Mouse (Mus musculus) ovary, postnatal 14 days (tissue): ENCODE results near the gene Ap5m1.
"Not testable (repeated sequence)": the region's sequence is repeated elsewhere in the genome, so short reads cannot be mapped to it uniquely, and the experiment has no call there.

ENCODE experiments used
- DNase-seq: peaks from one replicate; pipeline ENCODE4 v3.0.0; 2022; ENCODE audit warnings: low spot score

Gene Ap5m1

GRCm38 (mm10) chr14:49065529-49066273 lies at the start of gene Ap5m1:
Ap5m1 (plus strand) TSS chr14:49066097.
- no peak for DNase-seq

DNA sequence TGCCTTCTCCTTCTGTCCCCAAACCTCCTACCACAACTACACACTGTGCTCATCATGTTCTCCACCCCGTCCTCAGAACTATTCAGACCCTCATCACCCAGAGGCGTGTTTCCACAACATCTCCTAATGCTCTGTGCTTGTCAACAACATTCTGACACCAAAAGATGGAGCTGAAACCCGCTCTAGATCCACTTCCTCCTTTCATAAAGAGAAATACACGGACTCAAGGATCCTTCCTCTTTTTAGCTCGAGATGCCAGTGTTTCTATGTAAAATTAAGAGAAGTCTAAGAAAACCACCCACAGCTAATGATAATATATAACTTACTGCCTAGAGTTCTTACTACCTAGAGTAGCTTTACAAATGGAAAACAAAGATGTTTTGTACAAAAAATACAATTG lies 46.1 kb upstream of the Ap5m1 start:
- DNase-seq = no peak

GRCm38 (mm10) chr14:49027040-49027778 lies 38.7 kb upstream of the Ap5m1 start:
- DNase-seq = no peak

- DNase-seq = no peak
Measured at GRCm38 (mm10) chr14:49027779-49028368, 38.0 kb upstream of the Ap5m1 start.

DNA sequence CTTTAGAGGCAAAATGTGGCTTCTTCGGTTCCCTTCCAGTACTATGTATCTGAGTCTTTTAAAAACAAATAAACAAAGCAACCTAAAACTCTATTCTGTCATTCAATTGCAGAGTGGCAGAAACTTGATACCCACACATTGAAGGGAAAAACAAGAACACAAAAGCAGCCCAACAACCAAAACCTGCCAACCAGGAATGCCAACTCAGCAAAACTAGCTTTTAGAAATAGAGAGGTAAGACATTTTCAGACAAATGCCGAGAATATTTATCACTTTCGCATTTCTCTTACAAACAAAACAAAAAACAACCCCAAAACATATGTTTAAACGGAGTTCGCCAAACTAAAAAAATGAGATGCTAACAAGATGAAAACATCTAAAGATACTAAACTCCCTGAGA lies 36.9 kb upstream of the Ap5m1 start:
- no peak for DNase-seq

DNA sequence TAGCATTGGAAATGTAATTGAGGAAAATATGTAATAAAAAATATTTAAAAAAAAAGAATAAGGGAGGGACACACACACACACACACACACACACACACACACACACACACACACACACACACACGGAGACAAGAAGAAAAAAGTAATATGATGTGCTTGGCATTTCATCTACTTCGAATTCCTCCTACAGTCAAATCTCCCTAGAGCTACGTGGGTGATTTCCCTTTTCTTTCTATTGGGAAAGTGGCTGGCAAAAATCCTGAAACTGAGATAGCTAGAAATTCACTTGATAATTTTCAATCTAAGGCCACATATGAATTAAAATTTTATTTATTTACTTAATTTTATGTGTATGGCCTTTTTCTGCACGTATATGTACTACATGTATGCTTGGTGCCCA lies 20.3 kb upstream of the Ap5m1 start:
- no peak for DNase-seq

DNA sequence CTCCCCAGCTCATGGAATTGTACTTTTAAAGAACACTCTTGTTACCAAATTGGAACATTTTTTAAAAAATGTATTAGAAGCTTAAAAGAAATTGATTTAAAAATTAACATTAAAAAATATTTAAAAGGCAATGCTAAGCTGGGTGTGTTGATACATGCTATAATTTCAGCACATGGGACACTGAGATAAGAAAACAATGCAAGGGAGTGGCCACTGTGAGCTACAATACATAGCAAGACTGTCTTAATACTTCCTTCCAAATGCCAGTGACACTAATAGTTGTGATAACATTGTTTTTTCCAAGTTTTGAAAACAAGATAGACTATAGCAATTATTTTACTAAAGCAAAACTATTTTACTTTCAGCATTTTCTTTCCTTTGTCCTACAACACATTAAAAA lies 16.4 kb upstream of the Ap5m1 start:
- DNase-seq = no peak

- no peak for DNase-seq
Measured at GRCm38 (mm10) chr14:49063838-49064237, 2.1 kb upstream of the Ap5m1 start.

- peak; percentile 94 for DNase-seq
Measured at GRCm38 (mm10) chr14:49066274-49066823, 452 bp downstream of the Ap5m1 start, which contains the start of gene Exoc5. Exoc5 (minus strand) TSS chr14:49066653.

DNA sequence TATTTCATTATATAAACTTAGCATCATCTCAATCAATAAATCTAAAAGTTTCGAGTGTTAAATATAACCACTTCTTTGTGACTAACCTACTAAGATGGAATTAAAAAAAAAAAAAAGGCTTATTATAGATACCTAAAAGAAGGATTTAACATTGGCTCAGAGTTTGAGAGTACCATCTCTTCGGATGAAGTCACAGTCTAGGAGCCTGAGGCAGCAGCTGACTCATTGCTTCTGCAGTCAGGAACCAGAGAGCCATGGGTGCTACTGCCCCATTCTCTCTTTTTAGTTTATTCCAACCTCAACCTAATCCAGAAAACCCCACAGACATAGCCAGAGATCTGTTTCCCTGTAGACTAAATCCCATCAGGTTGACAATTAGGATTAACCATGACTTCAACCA lies 6.9 kb downstream of the Ap5m1 start:
- DNase-seq = no peak

DNA sequence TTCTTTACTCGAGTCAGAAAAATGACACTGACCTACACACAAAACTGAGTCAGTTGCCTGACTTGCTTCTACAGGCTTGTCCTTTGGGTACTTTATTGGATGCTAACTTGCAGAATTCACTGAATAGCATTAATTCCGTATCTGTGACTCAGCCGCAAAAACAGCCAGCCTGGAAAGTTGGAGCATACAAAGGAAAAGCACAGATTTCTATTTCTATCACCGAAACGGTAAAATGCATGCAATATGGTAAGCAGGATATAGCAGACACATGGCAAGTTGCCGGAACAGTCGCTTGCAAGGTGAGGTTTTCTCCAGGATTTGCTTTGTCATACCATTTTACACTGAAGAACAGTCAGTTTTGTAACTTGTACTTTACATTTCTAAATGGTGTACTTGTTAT lies 8.0 kb downstream of the Ap5m1 start:
- no peak for DNase-seq

DNA sequence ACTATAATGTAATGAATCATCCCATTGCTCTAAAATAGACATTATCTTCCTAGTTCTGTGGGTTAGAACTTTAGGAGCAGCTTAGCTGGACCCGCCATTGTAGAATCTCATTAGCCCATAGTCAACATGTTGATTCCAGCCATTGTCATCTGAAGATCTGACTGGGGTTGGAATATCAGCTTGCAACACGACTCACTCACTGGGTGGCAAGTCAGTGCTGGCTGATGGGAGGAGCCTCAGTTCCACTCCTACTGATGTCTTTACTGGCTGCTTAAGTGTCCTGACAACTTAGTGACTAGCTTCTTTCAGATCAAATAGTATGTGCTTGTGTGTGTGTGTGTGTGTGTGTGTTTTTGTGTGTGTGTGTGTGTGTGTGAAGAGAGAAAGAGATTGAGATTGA lies 8.5 kb downstream of the Ap5m1 start:
- DNase-seq = no peak

- no peak for DNase-seq
Measured at GRCm38 (mm10) chr14:49078820-49079219, 12.9 kb downstream of the Ap5m1 start.

- no peak for DNase-seq
Measured at GRCm38 (mm10) chr14:49086522-49086921, 20.6 kb downstream of the Ap5m1 start.

- DNase-seq = no peak
Measured at GRCm38 (mm10) chr14:49088155-49089048, 22.5 kb downstream of the Ap5m1 start.

DNA sequence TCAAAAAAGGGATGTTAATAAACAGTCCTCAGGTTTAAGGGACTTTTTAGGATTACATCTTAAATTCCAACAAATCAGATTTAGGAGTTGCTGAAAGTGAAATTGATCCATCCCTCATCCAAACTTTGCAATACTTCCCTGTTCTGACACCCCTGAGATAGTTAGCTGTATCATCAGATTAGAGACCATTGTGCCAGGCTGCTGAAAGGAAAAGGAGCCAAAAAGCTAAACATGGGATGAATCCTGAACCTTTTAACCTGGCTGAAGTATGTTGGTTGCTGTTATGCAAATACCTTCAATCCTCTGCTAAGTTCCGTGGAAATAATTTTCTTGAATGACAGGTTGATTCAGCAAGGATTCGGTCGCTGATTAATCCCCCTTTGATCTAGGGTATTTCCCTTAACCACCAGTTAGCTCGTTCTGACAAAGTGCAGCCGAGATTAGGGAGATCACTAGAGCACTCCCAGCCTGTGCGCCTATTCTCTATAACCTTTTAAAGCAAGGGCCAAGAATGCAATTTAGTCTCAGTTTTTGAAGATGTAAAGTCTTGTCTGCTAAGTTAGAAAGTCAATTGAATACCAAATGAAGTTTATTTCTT lies 23.7 kb downstream of the Ap5m1 start:
- DNase-seq = no peak

DNA sequence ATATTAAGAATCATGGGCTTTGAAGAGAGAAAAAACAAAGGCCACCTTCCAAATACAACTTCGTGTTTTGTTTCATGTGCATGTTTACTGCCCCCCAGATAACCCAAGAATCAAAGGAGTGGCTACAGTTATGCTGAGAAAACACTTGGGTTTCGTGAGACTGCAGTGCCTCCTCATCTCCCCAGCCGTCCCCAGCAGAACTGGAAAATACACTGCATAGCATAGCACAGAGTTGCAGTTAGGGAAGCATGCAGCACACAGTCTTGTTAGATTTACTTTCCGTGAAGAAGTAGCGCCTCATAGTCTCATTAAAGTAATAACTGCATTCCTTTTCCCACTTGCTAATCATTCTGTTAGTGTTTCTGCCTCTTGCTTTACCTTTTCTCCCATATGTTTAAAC lies 24.2 kb downstream of the Ap5m1 start:
- DNase-seq = no peak

- no peak for DNase-seq
Measured at GRCm38 (mm10) chr14:49091277-49091676, 25.4 kb downstream of the Ap5m1 start.

GRCm38 (mm10) chr14:49091755-49092154 lies 25.9 kb downstream of the Ap5m1 start:
- not testable (repeated sequence) for DNase-seq

- peak; percentile 48 for DNase-seq
Measured at GRCm38 (mm10) chr14:49118381-49118780, 52.5 kb downstream of the Ap5m1 start.

DNA sequence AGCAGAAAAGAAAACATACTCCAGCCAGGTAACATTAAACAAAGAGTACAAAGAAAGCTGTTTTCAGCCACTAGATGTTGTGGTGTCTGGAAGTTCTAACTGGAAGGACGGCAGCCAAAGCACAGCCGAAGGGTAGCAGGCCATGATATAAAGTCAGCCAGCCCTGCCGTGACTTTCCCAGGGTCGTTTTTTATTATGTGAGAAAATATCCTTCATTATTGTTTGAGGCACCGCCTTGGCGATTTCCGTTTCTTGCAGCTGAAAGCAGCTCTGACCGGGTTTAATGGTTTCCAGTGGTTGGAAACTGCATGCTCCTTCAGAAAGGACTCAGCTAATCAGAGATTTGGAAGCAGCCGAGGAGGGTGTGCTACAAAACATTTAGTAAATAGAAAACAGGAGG lies 55.8 kb downstream of the Ap5m1 start:
- no peak for DNase-seq
